Mouse (Mus musculus) liver, embryonic 14.5 days (tissue): ENCODE data around the gene Engase.

Source experiments
- CTCF ChIP-seq: IDR thresholded peaks from 2 replicates; pipeline ENCODE4 v1.5.1; 2016; ENCODE audit warnings: antibody characterized with exemption, low read depth, control low read depth
- EP300 ChIP-seq: IDR thresholded peaks from 2 replicates; pipeline ENCODE4 v1.6.1; 2016; ENCODE audit warnings: antibody characterized with exemption, low read depth

DNA sequence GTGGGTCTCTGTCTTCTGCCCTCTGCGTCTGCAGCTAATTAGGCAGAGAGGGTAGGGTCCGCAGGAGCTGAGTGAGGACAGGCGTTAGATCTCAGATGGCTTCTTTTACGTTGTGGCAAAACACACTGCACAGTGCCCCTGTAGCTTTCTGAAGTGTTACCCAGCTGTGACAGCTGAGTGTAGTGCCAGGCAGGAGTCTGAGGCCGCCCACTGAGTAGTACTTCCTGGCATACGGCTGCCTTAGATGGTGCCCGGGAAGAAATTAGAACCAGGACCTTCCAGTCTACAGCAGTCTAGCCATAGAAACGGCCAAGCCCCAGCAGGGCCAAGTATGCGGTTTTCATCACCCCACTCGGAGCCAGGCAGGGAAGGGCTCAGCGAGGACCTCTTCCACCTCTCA lies 8.7 kb downstream of the Engase start:
- TF ChIP-seq EP300 (no peak), CTCF (no peak)
